Mouse (Mus musculus) G1E (cell line): Measurements from ENCODE around the gene Katnbl1. TPM values are rescaled to one million over a fixed set of nuclear protein-coding genes. Genes with fewer than 3 reads are reported as not detected.
A peak's percentile ranks its signal among the peaks of the same experiment; 100 is the strongest.
"Not testable (repeated sequence)": the region's sequence is repeated elsewhere in the genome, so short reads cannot be mapped to it uniquely, and the experiment has no call there.

Source experiments
- ATAC-seq: 2 replicates; pipeline ENCODE4 v1.8.0; 2016; ENCODE audit warnings: mild to moderate bottlenecking; ENCODE audit not compliant: insufficient number of reproducible peaks, poor library complexity, low FRiP score, severe bottlenecking; ENCODE audit errors: extremely low read depth
- DNase-seq: peaks from one replicate; pipeline ENCODE4 v3.0.0; 2012; ENCODE audit warnings: low spot score
- H3K27me3 ChIP-seq: 2 replicates; pipeline ENCODE4 v1.6.1; 2012; ENCODE audit warnings: mild to moderate bottlenecking, low read length, inconsistent platforms; ENCODE audit not compliant: insufficient read depth
- H3K36me3 ChIP-seq: replicated peaks from 2 replicates; pipeline ENCODE3; 2012; ENCODE audit warnings: mild to moderate bottlenecking, inconsistent platforms
- H3K4me1 ChIP-seq: 2 replicates; pipeline ENCODE4 v1.6.1; 2012; ENCODE audit warnings: low read depth, low read length, inconsistent platforms, mixed read lengths; ENCODE audit not compliant: insufficient read depth
- H3K4me3 ChIP-seq: 2 replicates; pipeline ENCODE4 v1.5.1; 2012; ENCODE audit warnings: low read depth, mild to moderate bottlenecking, inconsistent platforms, low read length, moderate library complexity, mixed read lengths
- H3K9me3 ChIP-seq: replicated peaks from 2 replicates; pipeline ENCODE4 v1.6.1; 2012; ENCODE audit warnings: inconsistent platforms
- CTCF ChIP-seq: IDR thresholded peaks from 2 replicates; pipeline ENCODE4 v1.5.1; 2012; ENCODE audit warnings: low read depth, low read length, inconsistent platforms, mixed read lengths
- GATA1 ChIP-seq: IDR thresholded peaks from 2 replicates; pipeline ENCODE4 v1.6.1; 2012; ENCODE audit warnings: borderline replicate concordance, low read length, inconsistent platforms, mixed read lengths
- GATA2 ChIP-seq: IDR thresholded peaks from 2 replicates; pipeline ENCODE4 v1.6.1; 2012; ENCODE audit warnings: low read depth, low read length, inconsistent platforms, borderline replicate concordance
- POLR2AphosphoS5 ChIP-seq: IDR thresholded peaks from 2 replicates; pipeline ENCODE4 v1.6.1; 2012; ENCODE audit warnings: low read depth, low read length, inconsistent platforms; ENCODE audit not compliant: insufficient replicate concordance
- TAL1 ChIP-seq: conservative IDR thresholded peaks from 2 replicates; pipeline ENCODE4 v1.6.1; 2012; ENCODE audit warnings: low read depth, low read length, inconsistent platforms, mixed read lengths
- polyA plus RNA-seq: library from polyadenylated mRNA; stranded (reverse); fragments of >175 nt; gene quantifications from 2 replicates; pipeline ENCODE4 v1.2.3, GENCODE M21; 2012
- total RNA-seq, 2 experiments: library from RNA; stranded (forward) in 1 of 2; stranded (reverse) in 1 of 2; fragments of 200-1000 nt in 1 of 2; fragments of >200 nt in 1 of 2; fragmentation: Nextera tagmentation in 1 of 2; gene quantifications; 2 replicates each; pipeline ENCODE4 v1.2.3; 2014 to 2017

Gene Katnbl1
- total and polyA plus RNA-seq, 3 experiments: 6.8 to 34.2 (median 28.4) TPM

DNA sequence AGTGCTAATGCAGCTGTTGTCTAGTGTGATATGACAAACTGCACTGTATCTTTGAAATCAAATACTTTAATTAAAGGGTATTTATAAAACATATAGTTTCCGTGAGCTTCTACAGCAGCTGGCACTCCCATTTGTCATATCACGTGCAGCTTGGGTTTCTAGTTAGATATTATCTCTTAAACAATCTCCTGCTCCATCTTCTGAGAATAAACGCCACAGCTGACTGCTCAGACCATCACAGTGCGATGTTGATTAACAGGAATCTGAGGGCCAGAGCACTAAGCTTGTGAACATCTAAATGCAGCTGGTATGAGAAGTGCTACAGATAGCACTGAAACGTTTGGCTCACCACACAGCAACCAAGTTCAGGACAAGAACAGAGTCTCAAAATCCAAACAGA lies 51.4 kb downstream of the Katnbl1 start:
- Histone ChIP-seq H3K9me3 (no peaks in the 10 kb centered on the region), H3K4me1 (peaks cover 11% of the 10 kb centered on the region), H3K27me3 (no peaks in the 10 kb centered on the region), H3K4me3 (no peak overlapping the region), H3K36me3 (no peaks in the 10 kb centered on the region)
- no peak for TF ChIP-seq GATA1
- TF ChIP-seq POLR2AphosphoS5: no peak
- no peak for TF ChIP-seq GATA2
- TF ChIP-seq TAL1: no peak
- no peak for TF ChIP-seq CTCF
- 0 out of 2 replicates have a peak, but pooled peaks have one; percentile 12 for ATAC-seq
- no peak for DNase-seq

DNA sequence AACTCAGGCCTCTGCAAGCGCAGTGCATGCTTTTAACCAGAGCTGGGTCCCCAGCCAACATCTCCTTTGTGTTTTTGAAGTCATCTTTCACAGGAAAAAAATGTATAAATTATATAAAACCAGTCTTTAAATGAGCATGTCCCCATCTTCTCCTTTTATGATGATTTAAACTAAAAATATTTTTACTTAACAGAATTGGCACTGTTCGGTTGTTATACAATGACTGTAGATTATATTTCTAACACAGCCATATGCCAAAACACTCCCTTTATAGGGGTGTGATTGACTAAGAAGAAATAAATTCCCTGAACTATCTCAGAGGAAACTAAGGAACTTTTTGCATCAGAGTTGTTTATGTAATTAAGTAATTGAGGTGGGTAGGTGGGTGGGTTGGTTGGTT lies 53.5 kb downstream of the Katnbl1 start:
- no peaks in the 10 kb centered on the region for H3K9me3 ChIP-seq
- ATAC-seq (no peak), DNase-seq (no peak)
- peaks cover 3% of the 10 kb centered on the region; the same call in 1 of the 2 replicates for H3K27me3 ChIP-seq
- no peak for TF ChIP-seq TAL1
- no peak for TF ChIP-seq GATA2
- H3K4me1 ChIP-seq: peaks cover 10% of the 10 kb centered on the region
- H3K36me3 ChIP-seq: no peaks in the 10 kb centered on the region
- H3K4me3 ChIP-seq: no peak overlapping the region

DNA sequence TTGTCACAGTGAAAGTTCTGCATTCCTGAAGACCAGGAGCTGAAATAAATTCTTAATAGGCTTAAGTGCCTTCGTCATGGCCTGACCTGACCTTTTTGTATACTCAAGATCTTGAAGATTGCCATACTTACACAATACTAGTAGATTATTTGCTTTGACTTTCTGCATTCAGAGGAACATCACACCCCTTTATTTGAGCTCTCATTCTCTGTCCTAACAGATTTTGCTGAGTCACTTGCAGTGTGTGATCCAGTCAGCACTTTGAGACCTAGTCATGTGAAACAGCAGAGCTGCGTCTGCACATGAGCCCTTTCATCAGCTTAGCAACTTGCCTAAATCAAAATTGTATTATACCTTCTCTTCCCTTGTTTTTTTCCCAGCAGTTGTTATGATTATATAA lies 54.3 kb downstream of the Katnbl1 start:
- Histone ChIP-seq H3K4me1 (peaks cover 10% of the 10 kb centered on the region), H3K4me3 (no peak overlapping the region), H3K9me3 (no peaks in the 10 kb centered on the region), H3K27me3 (peaks cover 3% of the 10 kb centered on the region; the same call in 1 of the 2 replicates), H3K36me3 (no peaks in the 10 kb centered on the region)
- TF ChIP-seq POLR2AphosphoS5 (no peak), TAL1 (no peak), CTCF (no peak), GATA2 (no peak)
- DNase-seq (no peak), ATAC-seq (peak; percentile 95)

DNA sequence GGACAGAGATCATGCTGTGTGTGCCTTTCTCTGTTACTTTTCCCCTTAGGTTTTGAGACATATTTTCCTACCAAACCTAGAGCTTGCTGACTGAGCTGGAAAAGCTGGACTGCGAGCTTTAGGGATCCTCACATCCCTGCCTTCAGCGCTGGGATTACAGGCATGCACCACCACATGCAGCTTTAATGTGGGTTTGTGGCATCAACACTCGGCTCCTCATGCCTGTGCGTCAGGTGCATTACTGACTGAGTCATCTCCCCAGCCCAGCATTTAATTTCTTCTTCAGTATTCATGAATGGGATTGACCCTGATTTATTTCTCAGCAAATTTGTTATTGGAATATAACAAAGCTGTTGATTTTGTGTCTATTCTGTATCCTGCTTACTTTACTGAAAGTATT lies 57.3 kb downstream of the Katnbl1 start:
- DNase-seq: no peak

DNA sequence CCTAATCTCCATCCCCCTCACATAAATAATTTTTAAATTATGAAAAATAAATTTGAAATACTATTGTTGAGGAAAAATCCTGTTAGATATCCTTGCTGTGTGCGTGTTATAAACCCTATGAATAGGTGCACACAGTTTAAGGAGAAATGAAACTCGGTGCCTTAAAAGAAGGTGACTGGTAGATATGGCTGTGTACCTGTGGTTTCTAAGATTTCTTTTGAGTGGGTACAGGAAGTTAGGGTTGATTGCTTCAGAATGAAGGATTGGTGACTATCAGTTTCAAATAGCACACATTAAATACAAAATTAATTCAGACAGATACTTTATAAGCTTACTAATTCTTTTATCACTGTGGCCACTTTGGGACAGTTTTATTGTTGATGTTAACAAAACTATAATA lies 58.6 kb downstream of the Katnbl1 start:
- no peak overlapping the region for H3K4me3 ChIP-seq
- peaks cover 7% of the 10 kb centered on the region for H3K4me1 ChIP-seq
- H3K27me3 ChIP-seq: peaks cover 3% of the 10 kb centered on the region; the same call in 1 of the 2 replicates
- H3K9me3 ChIP-seq: no peaks in the 10 kb centered on the region
- no peak for DNase-seq
- TF ChIP-seq GATA1: no peak
- TF ChIP-seq TAL1: no peak
- TF ChIP-seq CTCF: no peak
- TF ChIP-seq GATA2: no peak
- no peak for TF ChIP-seq POLR2AphosphoS5
- no peak for ATAC-seq
- no peaks in the 10 kb centered on the region for H3K36me3 ChIP-seq

More for the DNA sequence above, 57.3 kb downstream of the Katnbl1 start:
- peaks cover 3% of the 10 kb centered on the region; the same call in 1 of the 2 replicates for H3K27me3 ChIP-seq
- peaks cover 7% of the 10 kb centered on the region for H3K4me1 ChIP-seq
- no peaks in the 10 kb centered on the region for H3K36me3 ChIP-seq
- H3K9me3 ChIP-seq: no peaks in the 10 kb centered on the region
- H3K4me3 ChIP-seq: no peak overlapping the region
- no peak for ATAC-seq
- TF ChIP-seq CTCF (no peak), GATA1 (no peak), TAL1 (no peak), POLR2AphosphoS5 (no peak), GATA2 (no peak)

DNA sequence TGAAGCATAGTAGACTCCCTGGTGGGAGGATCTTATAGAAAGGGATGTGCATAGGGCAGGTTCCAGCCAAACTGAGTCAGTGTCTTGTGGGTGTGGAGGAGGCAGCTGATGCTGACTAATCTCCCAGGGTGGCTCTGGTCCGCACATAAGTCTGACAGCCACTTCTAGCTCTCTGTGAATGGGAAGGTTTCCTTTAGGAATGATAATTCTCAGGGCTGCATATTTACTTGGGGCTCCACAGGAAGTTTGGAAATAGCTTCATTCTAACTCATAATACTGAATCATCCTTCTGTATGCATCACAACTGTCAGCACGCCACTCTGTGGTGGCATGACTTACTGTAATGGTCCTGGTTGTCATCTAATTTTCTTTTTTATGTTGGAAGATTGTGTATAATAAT lies 64.5 kb downstream of the Katnbl1 start:
- H3K4me3 ChIP-seq: no peak overlapping the region
- TF ChIP-seq TAL1 (no peak), GATA1 (no peak), CTCF (no peak), POLR2AphosphoS5 (no peak), GATA2 (no peak)
- ATAC-seq: no peak
- H3K27me3 ChIP-seq: peaks cover 2% of the 10 kb centered on the region; the same call in 1 of the 2 replicates
- peaks cover 3% of the 10 kb centered on the region for H3K4me1 ChIP-seq
- H3K36me3 ChIP-seq: no peaks in the 10 kb centered on the region
- no peaks in the 10 kb centered on the region for H3K9me3 ChIP-seq
- DNase-seq: no peak

DNA sequence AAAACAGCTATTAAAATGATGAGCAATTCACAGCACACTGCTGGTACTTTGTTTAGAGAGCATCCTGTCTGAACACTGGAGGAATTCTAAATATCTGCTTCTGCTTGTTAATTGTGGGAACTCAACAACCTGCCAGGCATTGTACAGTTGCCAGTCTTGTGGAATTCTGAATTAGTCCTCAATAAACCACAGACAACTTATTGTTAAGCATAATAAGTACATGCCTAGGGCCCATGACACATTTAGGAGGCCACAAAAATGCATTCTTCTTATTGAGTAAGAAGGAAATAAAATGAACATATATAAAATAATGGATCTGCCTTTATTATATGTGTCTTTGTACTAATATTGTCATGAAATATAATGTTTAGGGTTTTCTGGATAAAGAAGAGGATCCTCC lies 66.5 kb downstream of the Katnbl1 start:
- peaks cover 2% of the 10 kb centered on the region; the same call in 1 of the 2 replicates for H3K27me3 ChIP-seq
- DNase-seq (no peak), ATAC-seq (no peak)
- H3K4me3 ChIP-seq: no peak overlapping the region
- TF ChIP-seq CTCF: no peak
- TF ChIP-seq TAL1: no peak
- no peak for TF ChIP-seq GATA2
- no peak for TF ChIP-seq GATA1
- no peak for TF ChIP-seq POLR2AphosphoS5
- H3K9me3 ChIP-seq: no peaks in the 10 kb centered on the region
- H3K36me3 ChIP-seq: no peaks in the 10 kb centered on the region
- peaks cover 12% of the 10 kb centered on the region for H3K4me1 ChIP-seq

DNA sequence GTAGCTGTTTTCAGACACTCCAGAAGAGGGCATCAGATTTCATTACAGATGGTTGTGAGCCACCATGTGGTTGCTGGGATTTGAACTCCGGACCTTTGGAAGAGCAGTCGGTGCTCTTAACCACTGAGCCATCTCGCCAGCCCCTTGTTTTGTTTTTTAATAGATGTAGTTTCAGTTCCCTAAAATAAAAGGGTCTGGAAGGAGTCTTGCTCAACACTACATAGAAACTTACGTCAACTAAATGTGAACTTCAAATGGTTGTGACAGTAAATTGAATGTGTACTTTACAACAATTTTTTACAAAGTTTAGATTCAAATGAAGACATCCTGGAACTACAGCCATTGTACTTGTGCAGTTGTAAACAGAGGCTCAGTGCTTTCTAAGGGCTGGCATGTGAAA lies 69.0 kb downstream of the Katnbl1 start:
- DNase-seq, H3K36me3 ChIP-seq, ATAC-seq, H3K9me3 ChIP-seq, H3K4me3 ChIP-seq, H3K27me3 ChIP-seq: not testable (repeated sequence)
- peaks cover 19% of the 10 kb centered on the region for H3K4me1 ChIP-seq
